Mouse (Mus musculus) monocyte, adult 5-6 weeks (primary cell): ENCODE measurements around the gene Numbl. TPM values are rescaled to one million over a fixed set of nuclear protein-coding genes. Genes with fewer than 3 reads are reported as not detected.

ENCODE experiments used
- ATAC-seq: fragments of 153-309, 156-312 bp; replicated peaks from 2 replicates; pipeline ENCODE4 v1.8.0; 2017; ENCODE audit warnings: mild to moderate bottlenecking; ENCODE audit not compliant: low TSS enrichment, insufficient number of reproducible peaks, severe bottlenecking, poor library complexity, low FRiP score
- total RNA-seq: library from RNA; stranded (forward); fragments of 200-1000, 200-491, 200-594 nt; gene quantifications from 3 replicates; pipeline ENCODE4 v1.2.3, GENCODE M21; 2017

Gene Numbl
- total RNA-seq, 1 experiment from 2014 or later, result 1.2 TPM

DNA sequence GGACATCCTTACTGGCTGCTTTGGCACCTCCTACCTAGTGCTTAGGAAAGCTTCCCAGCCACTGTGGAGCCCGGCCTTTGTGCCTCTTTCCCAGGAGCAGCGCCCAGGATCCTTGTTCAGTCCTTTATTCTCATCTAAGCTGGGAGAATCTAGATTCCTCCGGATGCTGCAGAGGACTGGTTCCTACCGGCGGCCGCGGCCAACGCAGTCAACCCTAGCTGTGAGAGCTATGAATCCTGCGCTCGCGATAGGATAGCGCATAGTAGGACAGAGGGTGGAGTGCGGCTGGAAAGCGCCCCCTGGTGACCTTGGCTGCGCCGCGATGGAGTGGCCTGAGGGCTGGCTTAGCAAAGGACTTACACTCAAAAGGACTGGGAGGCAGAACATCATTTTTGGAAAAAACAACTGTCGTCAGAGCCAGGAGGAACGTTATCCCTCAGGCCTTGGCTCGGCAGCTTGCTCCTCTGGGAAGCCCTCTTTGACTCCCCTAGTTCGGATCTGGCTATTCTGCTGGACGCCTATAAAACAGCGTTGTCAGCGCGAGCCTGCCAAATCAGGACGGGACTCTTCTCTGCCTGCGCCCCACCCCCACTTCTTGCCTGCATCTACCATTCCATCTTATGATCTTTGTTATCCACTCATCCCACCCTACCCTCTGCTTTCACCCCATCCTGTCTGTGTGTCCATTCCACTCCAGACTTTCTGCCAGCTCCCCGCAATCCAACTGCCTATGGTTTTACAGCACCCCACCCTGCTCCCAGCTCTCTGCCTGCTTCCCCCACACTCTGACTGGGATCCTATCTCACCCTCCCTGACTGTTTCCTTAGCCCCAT lies 26.8 kb downstream of the Numbl start:
- ATAC-seq, result 0 out of 2 replicates have a peak, but pooled peaks have one; percentile 37

DNA sequence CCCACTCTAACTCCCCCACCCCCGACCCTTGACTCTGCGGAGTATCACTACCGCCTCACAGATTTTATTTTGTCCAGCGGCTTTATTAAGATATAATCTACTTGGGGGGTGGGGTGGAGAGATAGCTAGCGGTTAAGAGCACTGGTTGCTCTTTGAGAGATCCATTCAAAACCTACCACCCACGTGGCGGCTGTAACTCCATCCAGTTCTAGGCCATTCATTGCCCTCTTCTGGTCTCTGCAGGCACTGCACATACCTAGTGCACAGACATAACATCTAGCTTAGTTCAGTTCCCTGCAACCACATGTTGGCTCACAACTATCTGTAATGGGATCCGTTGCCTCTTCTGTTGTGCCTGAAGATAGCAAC lies 27.4 kb downstream of the Numbl start:
- ATAC-seq, result no peak

DNA sequence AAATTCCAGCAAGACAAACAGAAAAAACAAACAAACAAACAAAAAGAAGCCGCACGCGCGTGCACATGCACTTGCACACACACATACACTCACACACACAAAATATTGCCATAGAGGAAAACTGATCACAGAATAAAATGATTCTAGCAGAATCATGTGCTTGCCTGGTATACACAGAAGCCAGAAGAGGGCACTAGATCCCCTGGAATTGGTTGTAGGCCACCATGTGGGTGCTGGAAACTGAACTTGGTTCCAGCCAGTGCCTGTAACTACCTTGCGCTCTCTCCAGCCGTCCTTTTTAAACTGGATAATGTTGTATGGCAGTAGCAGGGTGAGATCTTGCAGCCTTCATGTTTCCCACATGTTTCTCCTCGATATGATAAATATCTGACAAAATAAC lies 30.5 kb downstream of the Numbl start:
- no peak for ATAC-seq

DNA sequence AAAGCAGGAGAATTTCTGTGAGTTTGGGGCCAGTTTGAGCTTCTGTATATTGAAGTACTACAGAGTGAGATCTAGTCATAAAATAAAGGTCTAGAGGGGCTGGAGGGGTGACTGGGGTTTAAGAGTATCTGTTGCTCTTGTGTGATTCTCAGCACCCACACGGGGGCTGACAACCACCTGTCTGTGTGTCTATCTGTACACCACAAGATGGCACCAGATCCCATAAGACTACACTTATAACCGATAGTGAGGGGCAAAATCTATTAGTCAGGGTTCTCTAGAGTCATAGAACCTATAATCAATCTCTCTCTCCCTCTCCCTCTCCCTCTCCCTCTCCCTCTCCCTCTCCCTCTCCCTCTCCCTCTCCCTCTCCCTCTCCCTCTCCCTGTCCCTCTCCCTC lies 32.3 kb downstream of the Numbl start:
- no peak for ATAC-seq

DNA sequence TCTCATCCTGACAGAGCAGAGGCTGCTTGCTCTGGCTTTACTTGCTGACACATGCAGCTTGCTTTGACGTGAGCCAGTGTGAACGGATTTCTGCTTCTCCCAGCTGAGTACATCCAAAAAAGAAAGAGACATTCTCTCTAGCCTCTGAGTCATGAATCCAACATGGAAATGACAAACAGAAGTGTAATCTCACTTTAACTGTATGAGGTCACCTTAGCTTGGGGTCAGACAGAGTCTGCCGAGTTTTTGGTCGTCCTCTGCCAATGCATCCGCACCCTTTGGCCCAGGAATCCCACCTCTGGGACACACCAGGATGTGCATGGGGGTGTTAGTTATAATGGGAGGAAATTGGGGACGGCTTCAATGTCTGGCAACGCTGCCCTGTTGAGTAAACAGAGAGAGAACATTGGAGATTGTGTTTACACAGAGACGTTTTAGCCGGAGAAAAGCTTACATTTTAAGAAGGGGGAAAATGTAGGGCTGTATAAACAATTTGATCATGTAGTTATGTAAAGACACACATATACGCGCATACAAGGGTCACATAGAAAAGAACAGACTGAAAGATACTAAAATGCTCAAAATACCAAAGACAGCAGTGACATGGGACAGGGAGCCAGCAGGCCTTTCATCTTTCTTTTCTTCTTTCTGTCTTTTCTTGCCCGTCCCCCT lies 33.7 kb downstream of the Numbl start:
- ATAC-seq, result no peak

DNA sequence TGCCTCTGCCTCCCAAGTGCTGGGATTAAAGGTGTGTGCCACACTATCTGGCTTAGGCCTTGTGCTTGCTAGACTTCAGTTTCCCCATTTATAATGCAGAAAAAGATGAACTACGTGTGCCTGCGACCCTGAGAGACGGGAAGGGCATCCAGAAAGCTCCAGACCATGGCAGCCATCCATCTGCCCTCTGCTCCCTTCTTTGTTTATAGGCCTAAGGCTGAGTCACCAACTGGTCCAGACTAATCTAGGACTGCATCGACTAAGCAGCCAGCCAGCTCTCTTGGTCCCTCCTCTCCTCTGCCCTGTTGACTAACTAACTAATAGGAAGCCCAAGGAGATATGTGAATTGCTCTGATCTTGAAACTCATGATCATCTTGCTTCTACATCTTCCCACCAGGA lies 37.7 kb downstream of the Numbl start:
- no peak for ATAC-seq

DNA sequence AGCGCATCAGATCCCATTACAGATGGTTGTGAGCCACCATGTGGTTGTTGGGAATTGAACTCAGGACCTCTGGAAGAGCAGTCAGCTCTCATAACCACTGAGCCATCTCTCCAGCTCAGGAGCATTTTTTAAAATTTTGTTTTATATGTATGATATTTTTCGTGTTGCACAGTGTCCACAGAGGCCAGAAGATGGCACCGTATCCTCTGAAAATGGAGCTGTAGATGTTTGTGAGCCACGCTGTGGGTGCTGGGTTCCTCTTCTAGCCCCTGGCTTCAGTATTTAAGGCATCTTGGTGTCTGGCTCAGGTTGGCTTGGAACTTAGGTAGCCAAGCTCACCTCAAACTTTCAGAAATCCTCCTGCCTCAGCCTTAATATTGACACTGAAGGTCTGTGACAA lies 38.3 kb downstream of the Numbl start:
- ATAC-seq, result no peak

DNA sequence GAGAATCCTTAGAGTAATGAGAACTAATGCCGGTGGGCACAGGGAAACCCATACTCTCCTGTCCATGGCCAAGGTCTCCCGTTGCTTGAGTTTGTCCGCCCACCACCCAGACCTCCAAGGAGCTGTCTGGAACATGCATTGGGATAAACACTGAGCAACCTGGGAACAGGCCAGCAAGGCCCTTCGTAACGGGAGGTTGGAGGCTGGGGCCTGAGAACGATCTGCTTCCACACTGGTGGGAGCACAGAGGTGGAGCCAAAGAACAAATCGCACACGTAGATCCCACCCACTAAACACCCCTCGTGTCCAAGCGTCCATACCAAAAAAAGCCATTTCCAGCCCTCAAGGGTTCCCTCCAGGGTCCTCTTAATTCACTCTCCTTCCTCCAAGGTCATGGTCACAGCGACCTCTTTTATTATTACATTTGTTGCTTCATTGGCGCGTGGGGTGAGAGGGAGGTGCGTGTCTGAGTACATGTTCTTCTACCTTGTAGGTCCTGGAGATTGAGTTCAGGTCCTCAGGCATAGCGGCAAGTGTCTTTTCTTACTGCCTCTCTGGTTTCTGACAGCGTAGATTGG lies 39.9 kb downstream of the Numbl start:
- no peak for ATAC-seq

DNA sequence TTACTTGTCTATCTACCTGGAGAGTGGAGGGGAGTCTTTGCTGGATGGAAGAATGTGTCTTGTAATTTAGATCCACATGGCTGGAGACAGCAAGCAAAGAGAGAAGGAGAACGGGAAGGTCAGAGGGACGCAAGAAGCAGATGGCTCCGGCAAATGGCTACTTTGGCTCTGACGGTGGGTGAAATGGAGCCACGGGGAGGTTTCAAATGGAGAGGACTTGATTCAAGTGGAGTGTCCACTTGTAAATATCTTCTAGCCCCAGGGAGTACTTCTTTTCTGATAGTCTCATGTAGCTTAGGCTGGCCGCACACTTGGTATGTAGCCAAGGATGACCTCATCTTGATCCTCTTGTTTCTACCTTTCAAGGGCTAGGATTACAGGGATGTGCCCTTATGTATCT lies 40.6 kb downstream of the Numbl start:
- ATAC-seq, result no peak

DNA sequence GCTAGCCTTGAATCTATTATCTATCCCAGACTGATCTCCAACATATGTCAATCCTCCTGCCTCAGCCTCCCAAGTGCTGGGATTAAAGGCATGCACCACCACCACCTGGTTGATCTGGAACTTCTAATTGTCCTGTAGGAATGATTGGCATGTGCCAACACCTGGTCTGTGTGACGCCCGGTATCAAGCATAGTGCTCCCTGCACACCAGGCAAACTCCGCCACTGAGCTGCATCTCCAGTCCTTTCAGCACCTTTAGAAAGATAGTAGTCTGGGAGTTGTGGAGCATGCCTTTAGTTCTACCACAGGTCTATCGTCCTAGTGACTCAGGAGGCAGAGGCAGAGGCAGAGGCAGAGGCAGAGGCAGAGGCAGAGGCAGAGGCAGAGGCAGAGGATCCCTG lies 42.1 kb downstream of the Numbl start:
- no peak for ATAC-seq

DNA sequence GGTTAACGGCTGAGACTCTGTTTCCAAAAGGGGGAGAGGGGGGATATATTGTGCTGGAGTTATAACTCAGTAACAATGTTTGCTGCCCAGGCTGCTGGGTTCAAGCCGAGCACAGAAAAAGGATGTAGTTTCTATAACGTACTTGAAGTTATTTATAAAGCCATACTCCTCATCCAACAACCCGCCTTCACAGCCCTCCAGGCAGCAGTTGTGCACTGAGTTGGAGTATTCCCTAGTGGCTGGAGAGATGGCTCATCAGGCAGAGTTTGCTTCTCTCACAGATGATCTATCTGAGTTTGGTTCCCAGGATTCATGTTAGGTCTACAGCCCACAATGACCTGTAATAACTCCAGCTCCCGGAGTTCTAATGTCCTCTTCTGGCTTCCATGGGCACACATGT lies 42.6 kb downstream of the Numbl start:
- no peak for ATAC-seq

DNA sequence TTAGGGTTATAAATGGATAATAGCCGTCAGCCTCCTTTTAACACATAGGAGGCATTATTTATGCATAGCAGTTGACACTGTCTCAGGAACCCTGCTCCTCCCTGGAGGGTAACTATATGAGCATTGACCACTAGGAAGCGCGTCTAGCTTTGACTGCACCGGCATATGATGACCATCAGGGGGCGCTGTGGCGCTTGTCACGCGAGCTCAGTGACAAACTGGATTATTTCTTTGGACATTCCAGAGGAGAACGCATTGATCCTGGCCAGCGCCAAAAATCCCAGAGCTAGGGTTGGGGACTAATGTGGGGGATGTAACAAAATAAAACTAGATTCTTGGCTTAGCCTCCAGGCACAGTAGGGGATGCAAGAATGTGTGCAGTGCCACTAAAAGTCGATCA lies 43.9 kb downstream of the Numbl start:
- ATAC-seq, result peak; percentile 68; the same call in 1 of the 2 replicates

DNA sequence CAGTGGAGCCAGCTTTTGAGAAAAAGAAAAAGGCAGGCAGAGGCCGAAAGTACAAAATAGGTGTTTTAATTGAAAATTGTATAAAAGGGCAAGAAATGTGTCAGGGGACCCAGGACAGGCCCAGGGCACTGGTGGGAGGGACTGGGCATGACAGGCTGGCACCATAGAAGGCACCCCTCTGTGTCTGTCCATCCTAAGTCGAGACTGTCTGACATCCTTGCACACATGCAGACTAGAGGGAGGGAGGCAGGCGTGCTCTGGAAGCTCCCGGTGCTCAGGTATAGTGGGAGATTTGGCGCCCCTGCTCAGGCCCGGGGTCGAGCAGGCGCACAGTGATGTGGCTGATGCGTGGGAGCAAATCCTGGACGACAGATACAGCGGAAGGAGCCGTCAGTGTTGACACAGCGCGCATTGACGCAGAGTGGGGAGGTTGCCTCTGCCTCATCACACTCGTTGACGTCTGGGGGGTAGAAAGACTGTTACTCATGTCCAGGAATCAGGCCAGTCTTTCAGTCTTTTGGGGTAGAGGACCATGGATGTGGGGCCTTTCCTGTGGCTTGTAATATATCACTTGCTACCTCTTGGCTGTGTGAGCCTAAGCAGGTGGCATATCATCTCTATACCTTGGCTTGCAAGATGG lies 47.0 kb downstream of the Numbl start:
- no peak for ATAC-seq

DNA sequence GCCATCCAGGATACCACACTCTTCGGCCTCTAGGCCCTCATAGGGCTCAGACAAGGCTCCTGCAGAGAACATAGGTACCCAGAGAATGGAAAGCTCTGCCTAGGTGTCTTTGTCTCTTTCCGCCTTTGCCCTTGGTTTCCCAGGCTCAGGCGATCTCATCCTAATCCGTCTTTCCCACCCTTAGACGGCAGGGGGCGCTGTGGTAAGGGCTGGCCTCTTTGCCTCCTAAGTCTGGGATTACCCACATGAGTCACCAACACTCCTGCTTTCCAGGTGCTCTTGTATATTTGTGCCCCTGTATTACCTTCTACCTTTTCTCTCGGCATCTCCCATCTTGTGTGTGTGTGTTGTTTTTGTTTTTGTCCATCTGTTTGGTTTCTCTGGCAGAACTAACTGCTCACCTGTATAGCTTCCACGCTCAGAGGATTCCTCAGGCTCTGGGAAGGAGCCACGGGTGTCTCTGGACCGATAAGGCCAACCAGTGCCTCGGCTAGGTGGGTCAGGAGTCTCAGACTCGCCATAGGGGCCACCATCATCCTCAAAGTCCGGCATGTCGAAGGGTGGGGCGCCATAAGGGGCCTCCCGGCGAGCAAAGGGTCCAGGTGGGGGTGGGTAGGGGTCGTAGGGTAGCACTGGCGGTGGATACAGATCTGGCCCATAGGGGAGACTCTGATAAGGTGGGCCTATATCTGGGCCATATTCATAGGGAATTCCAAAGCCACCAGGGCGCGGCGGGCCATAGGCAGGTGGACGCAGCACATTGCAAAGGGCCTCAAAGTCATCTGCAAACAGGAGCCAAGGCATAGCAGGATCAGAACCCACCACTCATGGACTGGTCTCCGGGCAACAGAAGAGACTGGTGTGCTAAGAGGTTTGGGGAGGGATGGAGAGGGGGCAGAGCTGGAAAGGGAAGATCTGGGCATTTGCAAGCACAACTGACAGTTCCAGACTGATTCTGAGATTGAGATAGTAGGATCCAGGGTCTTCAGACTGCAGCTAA lies 48.2 kb downstream of the Numbl start:
- ATAC-seq, result no peak

DNA sequence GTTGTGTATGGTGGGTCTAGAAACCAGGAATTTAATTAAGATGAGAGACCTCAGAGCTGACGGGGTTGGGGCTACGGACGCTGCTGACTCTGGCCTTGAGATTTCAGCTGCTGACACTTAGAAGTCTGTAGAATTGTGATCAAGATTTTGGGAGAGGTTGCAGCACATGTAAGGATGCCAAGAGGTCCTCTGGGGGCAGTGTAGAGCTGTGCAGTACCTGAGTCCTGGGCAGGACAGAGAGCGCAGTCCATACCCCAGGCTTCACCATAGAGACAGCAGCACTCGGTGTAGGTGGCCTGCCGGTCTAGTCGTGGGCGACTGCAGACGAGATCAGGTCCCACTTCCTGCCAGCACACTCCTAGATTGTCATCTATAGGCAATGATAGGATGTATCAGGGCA lies 49.3 kb downstream of the Numbl start:
- ATAC-seq, result no peak

DNA sequence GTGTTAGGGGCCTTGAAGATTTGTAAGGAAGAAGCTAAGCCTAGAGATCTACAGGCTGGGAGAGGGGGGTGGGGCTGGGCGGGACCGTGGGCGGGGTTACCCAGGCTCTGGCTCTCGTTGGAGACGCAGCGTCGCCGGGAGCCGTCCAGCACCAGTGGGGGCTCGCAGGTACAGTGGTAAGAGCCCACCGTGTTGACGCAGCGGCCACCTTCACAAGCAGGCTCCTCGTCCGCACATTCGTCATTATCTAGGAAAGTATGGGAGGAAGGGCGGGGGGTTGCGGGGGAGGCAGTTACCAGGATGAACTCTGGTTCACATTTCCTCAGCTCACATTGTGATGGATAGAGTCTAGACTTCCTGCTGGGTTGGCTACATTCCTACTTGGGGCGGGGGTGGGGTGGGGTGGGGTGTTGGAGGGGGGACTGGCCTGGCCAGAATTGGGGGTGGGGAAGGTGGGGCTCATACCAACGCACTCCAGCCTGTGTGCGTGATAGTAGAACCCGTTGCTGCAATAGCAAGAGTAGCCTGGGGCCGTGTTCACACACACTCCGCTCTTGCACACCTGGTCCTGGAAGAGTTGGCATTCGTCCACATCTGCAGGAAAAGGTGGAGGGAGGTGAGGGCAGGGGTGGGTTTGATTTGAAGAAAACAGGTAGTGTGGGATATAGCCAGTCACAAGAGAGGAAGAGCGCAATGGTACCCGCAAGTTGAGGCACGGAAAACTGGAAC lies 50.8 kb downstream of the Numbl start:
- no peak for ATAC-seq

DNA sequence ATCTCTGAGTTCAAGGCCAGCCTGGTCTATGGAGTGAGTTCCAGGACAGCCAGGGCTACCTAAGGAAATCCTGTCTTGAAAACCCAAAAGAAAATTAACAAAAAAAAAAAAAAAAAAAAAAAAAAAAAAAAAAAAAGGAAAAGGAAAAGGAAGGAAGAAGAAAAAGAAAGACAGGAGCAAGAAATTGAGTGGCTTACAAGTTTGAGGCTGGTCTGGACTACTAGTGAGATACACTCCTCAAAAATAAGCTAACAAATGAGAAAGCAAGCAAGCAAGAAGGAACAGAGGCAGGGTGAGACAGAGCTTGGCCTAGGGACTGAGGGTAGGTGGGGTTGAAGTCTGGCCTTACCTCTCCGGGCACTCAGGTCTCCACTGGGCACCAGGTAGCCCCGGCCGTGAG lies 51.6 kb downstream of the Numbl start:
- no peak for ATAC-seq

DNA sequence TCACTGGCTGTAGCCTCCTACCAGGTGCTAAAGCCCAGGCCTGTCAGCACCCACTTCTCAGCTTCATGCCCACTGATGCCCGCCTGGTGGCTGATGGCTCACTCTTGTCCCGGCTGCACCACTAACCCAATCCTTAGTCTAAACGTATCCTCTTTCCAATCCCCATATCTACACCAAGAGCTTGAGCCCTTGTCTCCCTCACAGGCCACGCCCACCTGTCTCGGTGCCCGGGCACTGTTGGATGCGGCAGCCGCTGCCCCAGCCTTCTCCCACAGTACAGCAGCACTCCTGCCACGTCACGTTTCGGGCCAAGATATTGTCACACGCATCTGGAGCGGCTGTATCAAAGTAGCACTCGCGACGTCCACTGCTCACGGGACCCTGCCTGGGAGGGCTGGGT lies 52.1 kb downstream of the Numbl start:
- ATAC-seq, result no peak
